Mouse (Mus musculus) cerebellum, adult 2 months (tissue): Measurements from ENCODE around the gene Sh2d1b1. TPM values are rescaled to one million over a fixed set of nuclear protein-coding genes. Genes with fewer than 3 reads are reported as not detected.
A peak's percentile ranks its signal among the peaks of the same experiment; 100 is the strongest.

Source experiments
- DNase-seq, 2 experiments: peaks; one replicate each; pipeline ENCODE4 v3.0.0; 2021
- H3K27ac ChIP-seq: fragments of 200-500 bp; 2 replicates; pipeline ENCODE4 v1.5.1; 2012; ENCODE audit warnings: low read length, control low read depth, inconsistent platforms; ENCODE audit not compliant: insufficient read depth
- H3K27me3 ChIP-seq: fragments of 200-500 bp; 2 replicates; pipeline ENCODE4 v1.6.1; 2012; ENCODE audit warnings: inconsistent platforms, mild to moderate bottlenecking, low read length, moderate library complexity; ENCODE audit not compliant: control insufficient read depth, insufficient read depth
- H3K4me1 ChIP-seq: fragments of 200-500 bp; 2 replicates; pipeline ENCODE4 v1.6.1; 2011; ENCODE audit warnings: low read length; ENCODE audit not compliant: control insufficient read depth, insufficient read depth
- H3K4me3 ChIP-seq: fragments of 200-500 bp; replicated peaks from 2 replicates; pipeline ENCODE3; 2011; ENCODE audit warnings: mild to moderate bottlenecking, low read depth, low read length, control low read depth; ENCODE audit not compliant: insufficient read depth
- CTCF ChIP-seq: fragments of 200-500 bp; IDR thresholded peaks from 2 replicates; pipeline ENCODE4 v1.5.1; 2011; ENCODE audit warnings: low read depth, mild to moderate bottlenecking, control low read depth, low read length, moderate library complexity, borderline replicate concordance; ENCODE audit not compliant: insufficient read depth
- POLR2A ChIP-seq: fragments of 200-500 bp; IDR thresholded peaks from 2 replicates; pipeline ENCODE4 v1.6.1; 2011; ENCODE audit warnings: low read length, control low read depth, borderline replicate concordance; ENCODE audit not compliant: insufficient read depth
- WGBS: fragments of 180-500 bp; shearing (Covaris S2); methylation state at CpG from one replicate; pipeline ENCODE4 v1.1.7; 2018; 5-methylcytosine and 5-hydroxymethylcytosine counted together
- polyA plus RNA-seq: library from polyadenylated mRNA; depleted of rRNA; stranded (reverse); fragments of >200 nt; gene quantifications from 2 replicates; pipeline ENCODE4 v1.2.3, GENCODE M21; 2012; rRNA removed

Sh2d1b1 gene
- polyA plus RNA-seq, 1 experiment = 0.03 TPM

DNA sequence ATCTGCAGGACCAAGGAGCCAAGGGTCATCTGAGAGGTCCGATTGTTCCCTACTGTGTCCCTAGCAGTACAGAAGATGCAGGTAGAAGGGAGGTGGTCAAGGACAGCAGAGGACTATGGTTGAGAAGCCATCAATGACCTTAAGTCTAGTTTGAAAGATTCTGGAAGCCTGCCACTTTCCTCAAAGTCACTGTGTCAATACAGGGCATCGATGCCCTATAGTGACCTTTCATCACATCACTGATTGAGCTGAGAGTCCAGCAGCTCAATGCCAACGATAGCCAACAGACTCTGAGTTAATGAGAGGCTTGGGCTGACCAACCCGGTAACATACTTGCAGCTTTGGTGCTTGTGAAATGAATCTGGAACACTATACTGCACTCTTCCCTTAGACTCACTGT is 48.2 kb downstream of the Sh2d1b1 start:
- H3K4me3 ChIP-seq = no peak overlapping the region
- 93% methylated on average over 4 of the region's 4 CpGs for WGBS
- TF ChIP-seq POLR2A (no peak), CTCF (no peak)
- no peak for DNase-seq
- H3K4me1 ChIP-seq = no peaks in the 10 kb centered on the region
- no peaks in the 10 kb centered on the region for H3K27me3 ChIP-seq
- no peak overlapping the region for H3K27ac ChIP-seq

- no peak for TF ChIP-seq CTCF
- no peak for TF ChIP-seq POLR2A
- Histone ChIP-seq H3K27ac (no peak overlapping the region), H3K4me1 (no peaks in the 10 kb centered on the region), H3K27me3 (no peaks in the 10 kb centered on the region), H3K4me3 (no peak overlapping the region)
- 81% methylated on average over 6 of the region's 6 CpGs for WGBS
- no peak for DNase-seq
Observed at GRCm38 (mm10) chr1:170331926-170332325, 54.8 kb downstream of the Sh2d1b1 start.

- TF ChIP-seq CTCF (peak; percentile 23; the same call in 1 of the 2 replicates), POLR2A (no peak)
- Histone ChIP-seq H3K27ac (no peak overlapping the region), H3K4me3 (no peak overlapping the region), H3K4me1 (no peaks in the 10 kb centered on the region), H3K27me3 (no peaks in the 10 kb centered on the region)
- no peak for DNase-seq
- WGBS = 50% methylated on average over 4 of the region's 4 CpGs
Observed at GRCm38 (mm10) chr1:170332775-170333174, 55.7 kb downstream of the Sh2d1b1 start.

Other genes starting within 250 kb of the Sh2d1b1 start
- gene Ddr2, start 166.6 kb upstream of the Sh2d1b1 start, polyA plus RNA-seq = 2.1 and 2.9 TPM in 2 replicates
- 40.7 and 45.1 TPM in 2 replicates for gene Uap1, start 102.4 kb upstream of the Sh2d1b1 start, polyA plus RNA-seq
- 80.4 and 85.8 TPM in 2 replicates for gene Uhmk1, start 61.9 kb upstream of the Sh2d1b1 start, polyA plus RNA-seq
- not detected in 2 replicates for gene Sh2d1b2, start 44.6 kb upstream of the Sh2d1b1 start, polyA plus RNA-seq
- gene Gm7694, start 29.0 kb downstream of the Sh2d1b1 start, polyA plus RNA-seq = 5.3 and 5.4 TPM in 2 replicates
- not detected in 2 replicates for gene Spata46, start 31.5 kb downstream of the Sh2d1b1 start, polyA plus RNA-seq